In genomic region chr11:116108464-116109137, GRCm38 (mm10) we compare ENCODE assay signal across 8 mouse cellular contexts. TPM values are rescaled to one million over a fixed set of nuclear protein-coding genes. Genes with fewer than 3 reads are reported as not detected.
DNase-seq lines count a peak whose midpoint lies in the region; ATAC-seq and TF ChIP-seq lines count a peak whose summit lies in the region.

No protein-coding gene starts in this region.

- ATAC-seq in forebrain, embryonic 15.5 days (replicated peaks), result no peak
- ATAC-seq in hindbrain, embryonic 11.5 days (ENCODE audit: low FRiP score), result no peak
- no peak for ATAC-seq in limb, embryonic 15.5 days (ENCODE audit: insufficient number of reproducible peaks, low FRiP score, low TSS enrichment, low read depth)

- H3K36me3 ChIP-seq in forebrain, embryonic 15.5 days, result no peaks in the 10 kb centered on the region
- H3K36me3 ChIP-seq in hindbrain, embryonic 11.5 days (ENCODE audit: control insufficient read depth, insufficient read depth, low read length), result no peaks in the 10 kb centered on the region
- H3K36me3 ChIP-seq in limb, embryonic 15.5 days, result peaks cover 5% of the 10 kb centered on the region; the same call in 1 of the 2 replicates
- no peaks in the 10 kb centered on the region for H3K36me3 ChIP-seq in myocyte (ENCODE audit: control insufficient read depth, insufficient read depth)

- no peak overlapping the region for H3K27ac ChIP-seq in forebrain, embryonic 15.5 days (replicated peaks)
- H3K27ac ChIP-seq in hindbrain, embryonic 11.5 days (ENCODE audit: low read depth, low read length), result no peak overlapping the region
- peak overlapping the region; percentile 80 for H3K27ac ChIP-seq in limb, embryonic 15.5 days

- peak; percentile 61 to 75 for DNase-seq in right cerebral cortex, postnatal 10 days (ENCODE audit: low spot score in 2 of 2)
- DNase-seq in right cerebral cortex, postnatal 36 days (ENCODE audit: low spot score in 2 of 2), result no peak
- peak; percentile 38 for DNase-seq in hindbrain, embryonic 11.5 days (ENCODE audit: low spot score)
- no peak for DNase-seq in cerebellum, postnatal 4 days (ENCODE audit: low spot score in 2 of 2)
- DNase-seq in cerebellum, postnatal 25 days, result no peak

- peaks cover 44% of the 10 kb centered on the region for H3K4me1 ChIP-seq in forebrain, embryonic 15.5 days
- peaks cover 10% of the 10 kb centered on the region for H3K4me1 ChIP-seq in hindbrain, embryonic 11.5 days (replicated peaks; ENCODE audit: control insufficient read depth, insufficient read depth, low read length)
- H3K4me1 ChIP-seq in limb, embryonic 15.5 days, result peaks cover 64% of the 10 kb centered on the region

- peak overlapping the region; percentile 46 for H3K4me2 ChIP-seq in forebrain, embryonic 15.5 days (replicated peaks)
- no peak overlapping the region for H3K4me2 ChIP-seq in hindbrain, embryonic 11.5 days (replicated peaks; ENCODE audit: low read depth, low read length)
- peak overlapping the region; percentile 81 for H3K4me2 ChIP-seq in limb, embryonic 15.5 days
- H3K4me2 ChIP-seq in myocyte (ENCODE audit: low read depth), result peak overlapping the region; percentile 92

- H3K27me3 ChIP-seq in forebrain, embryonic 15.5 days, result peaks cover 67% of the 10 kb centered on the region
- H3K27me3 ChIP-seq in hindbrain, embryonic 11.5 days (ENCODE audit: control insufficient read depth, insufficient read depth, low read length), result peaks cover 54% of the 10 kb centered on the region
- peaks cover 59% of the 10 kb centered on the region for H3K27me3 ChIP-seq in limb, embryonic 15.5 days
- H3K27me3 ChIP-seq in myocyte (ENCODE audit: control insufficient read depth, insufficient read depth, insufficient read length), result no peaks in the 10 kb centered on the region

- peak overlapping the region; percentile 66 for H3ac ChIP-seq in myocyte (ENCODE audit: control insufficient read depth, insufficient read length)

- peak; percentile 89 for TF ChIP-seq POLR2A in myocyte (IDR thresholded peaks at IDR 0.05; ENCODE audit: insufficient read length, low read depth)

- peak overlapping the region; percentile 35; the same call in 1 of the 2 replicates for H3K4me3 ChIP-seq in forebrain, embryonic 15.5 days
- no peak overlapping the region for H3K4me3 ChIP-seq in hindbrain, embryonic 11.5 days (ENCODE audit: low read depth, low read length)
- peak overlapping the region; percentile 58 for H3K4me3 ChIP-seq in limb, embryonic 15.5 days
- H3K4me3 ChIP-seq in myocyte, result peak overlapping the region; percentile 78

- WGBS in forebrain, embryonic 15.5 days, result 3% methylated on average over 23 of the region's 23 CpGs
- 6% methylated on average over 23 of the region's 23 CpGs for WGBS in hindbrain, embryonic 11.5 days
- 5% methylated on average over 23 of the region's 23 CpGs for WGBS in limb, embryonic 15.5 days

- peaks cover 11% of the 10 kb centered on the region for H3K79me2 ChIP-seq in myocyte (ENCODE audit: control insufficient read depth, insufficient read depth)

- H3K9ac ChIP-seq in forebrain, embryonic 15.5 days (replicated peaks), result no peak overlapping the region
- no peak overlapping the region for H3K9ac ChIP-seq in hindbrain, embryonic 11.5 days (ENCODE audit: low read depth, low read length)
- H3K9ac ChIP-seq in limb, embryonic 15.5 days, result peak overlapping the region; percentile 63; the same call in 1 of the 2 replicates

- H3K9me3 ChIP-seq in forebrain, embryonic 15.5 days, result no peaks in the 10 kb centered on the region
- H3K9me3 ChIP-seq in hindbrain, embryonic 11.5 days (ENCODE audit: control insufficient read depth, low read length), result no peaks in the 10 kb centered on the region
- H3K9me3 ChIP-seq in limb, embryonic 15.5 days, result no peaks in the 10 kb centered on the region

TF ChIP-seq in myocyte, 11 proteins besides CTCF, POLR2A, EP300 and RAD21:
- TF ChIP-seq MAX (IDR thresholded peaks at IDR 0.05; ENCODE audit: low read depth) (no peak), MYOD1 (IDR thresholded peaks at IDR 0.05; ENCODE audit: control insufficient read depth in 1 of 3, insufficient read length in 2 of 3, low read depth in 2 of 3) (peak in 1 of 3 experiments; percentile 1), POLR2AphosphoS2 (IDR thresholded peaks at IDR 0.05; ENCODE audit: insufficient read length, low read depth) (peak; percentile 95), REST (IDR thresholded peaks at IDR 0.05; ENCODE audit: insufficient read depth, insufficient read length) (no peak), TCF3 (IDR thresholded peaks at IDR 0.05; ENCODE audit: insufficient read length, low read depth) (no peak), USF1 (IDR thresholded peaks at IDR 0.05; ENCODE audit: low read depth) (peak; percentile 7)

RNA-seq across cellular contexts. Expression of gene Trim47, which starts 18.4 kb away (rescaled TPM):
- polyA plus RNA-seq in forebrain, embryonic 15.5 days (2015; fragmentation: Nextera tagmentation; extraction: Ambion mirVana), result 7.0 and 7.7 TPM in 2 replicates
- polyA plus RNA-seq in hindbrain, embryonic 11.5 days (2014; fragmentation: Nextera tagmentation; extraction: Ambion mirVana), result 3.0 TPM in 2 replicates
- polyA plus RNA-seq in limb, embryonic 15.5 days (2015; fragmentation: Nextera tagmentation; extraction: Ambion mirVana), result 31.2 and 42.4 TPM in 2 replicates
- polyA plus RNA-seq in myocyte (2012; fragmentation: generic; extraction: Trizol), result 101 TPM

RNA-seq across cellular contexts. Expression of gene Wbp2, which starts 21.8 kb away (rescaled TPM):
- 138 and 144 TPM in 2 replicates for polyA plus RNA-seq in forebrain, embryonic 15.5 days (2015; fragmentation: Nextera tagmentation; extraction: Ambion mirVana)
- 85.4 and 88.6 TPM in 2 replicates for polyA plus RNA-seq in hindbrain, embryonic 11.5 days (2014; fragmentation: Nextera tagmentation; extraction: Ambion mirVana)
- polyA plus RNA-seq in limb, embryonic 15.5 days (2015; fragmentation: Nextera tagmentation; extraction: Ambion mirVana), result 61.6 and 75.5 TPM in 2 replicates
- polyA plus RNA-seq in myocyte (2012; fragmentation: generic; extraction: Trizol), result 156 TPM

RNA-seq across cellular contexts. Expression of gene Trim65, which starts 22.3 kb away (rescaled TPM):
- 1.6 and 1.9 TPM in 2 replicates for polyA plus RNA-seq in forebrain, embryonic 15.5 days (2015; fragmentation: Nextera tagmentation; extraction: Ambion mirVana)
- 1.4 and 2.5 TPM in 2 replicates for polyA plus RNA-seq in hindbrain, embryonic 11.5 days (2014; fragmentation: Nextera tagmentation; extraction: Ambion mirVana)
- 4.1 and 4.5 TPM in 2 replicates for polyA plus RNA-seq in limb, embryonic 15.5 days (2015; fragmentation: Nextera tagmentation; extraction: Ambion mirVana)
- polyA plus RNA-seq in myocyte (2012; fragmentation: generic; extraction: Trizol), result 1.9 TPM

RNA-seq across cellular contexts. Expression of gene Mrpl38, which starts 30.1 kb away (rescaled TPM):
- polyA plus RNA-seq in forebrain, embryonic 15.5 days (2015; fragmentation: Nextera tagmentation; extraction: Ambion mirVana), result 77.7 and 78.5 TPM in 2 replicates
- polyA plus RNA-seq in hindbrain, embryonic 11.5 days (2014; fragmentation: Nextera tagmentation; extraction: Ambion mirVana), result 93.2 and 100 TPM in 2 replicates
- polyA plus RNA-seq in limb, embryonic 15.5 days (2015; fragmentation: Nextera tagmentation; extraction: Ambion mirVana), result 83.9 and 85.5 TPM in 2 replicates
- 141 TPM for polyA plus RNA-seq in myocyte (2012; fragmentation: generic; extraction: Trizol)

RNA-seq across cellular contexts. Expression of gene Unc13d, which starts 30.8 kb away (rescaled TPM):
- 0.70 and 0.80 TPM in 2 replicates for polyA plus RNA-seq in forebrain, embryonic 15.5 days (2015; fragmentation: Nextera tagmentation; extraction: Ambion mirVana)
- polyA plus RNA-seq in hindbrain, embryonic 11.5 days (2014; fragmentation: Nextera tagmentation; extraction: Ambion mirVana), result 1.1 and 1.3 TPM in 2 replicates
- polyA plus RNA-seq in limb, embryonic 15.5 days (2015; fragmentation: Nextera tagmentation; extraction: Ambion mirVana), result 6.5 and 8.8 TPM in 2 replicates
- polyA plus RNA-seq in myocyte (2012; fragmentation: generic; extraction: Trizol), result 9.1 TPM

Comparison
In these comparisons a context has a peak if more than half of its experiments do, and no peak if none do; other contexts are left out.
1. DNase-seq: peak in right cerebral cortex, postnatal 10 days (2 of 2) and hindbrain, embryonic 11.5 days (single experiment); none in right cerebral cortex, postnatal 36 days (0 of 2), cerebellum, postnatal 4 days (0 of 2) and cerebellum, postnatal 25 days (0 of 2).